Mouse (Mus musculus) testis, adult 2 months (tissue): ENCODE measurements at regions not wholly inside any gene's neighbourhood (a gene's known extent, or its start where the extent isn't known, plus 50 kb on each side); places are given as distances from the start of the nearest gene placed in this dataset.

ENCODE experiments used
- CTCF ChIP-seq: fragments of 200-500 bp; IDR thresholded peaks from 2 replicates; pipeline ENCODE4 v1.5.1; 2012; ENCODE audit warnings: low read depth, mild to moderate bottlenecking, inconsistent platforms, low read length, moderate library complexity; ENCODE audit not compliant: control insufficient read depth, insufficient read depth, insufficient replicate concordance
- POLR2A ChIP-seq: fragments of 200-500 bp; IDR thresholded peaks from 2 replicates; pipeline ENCODE4 v1.6.1; 2012; ENCODE audit warnings: low read depth, mild to moderate bottlenecking, inconsistent platforms, low read length, moderate library complexity; ENCODE audit not compliant: control insufficient read depth

DNA sequence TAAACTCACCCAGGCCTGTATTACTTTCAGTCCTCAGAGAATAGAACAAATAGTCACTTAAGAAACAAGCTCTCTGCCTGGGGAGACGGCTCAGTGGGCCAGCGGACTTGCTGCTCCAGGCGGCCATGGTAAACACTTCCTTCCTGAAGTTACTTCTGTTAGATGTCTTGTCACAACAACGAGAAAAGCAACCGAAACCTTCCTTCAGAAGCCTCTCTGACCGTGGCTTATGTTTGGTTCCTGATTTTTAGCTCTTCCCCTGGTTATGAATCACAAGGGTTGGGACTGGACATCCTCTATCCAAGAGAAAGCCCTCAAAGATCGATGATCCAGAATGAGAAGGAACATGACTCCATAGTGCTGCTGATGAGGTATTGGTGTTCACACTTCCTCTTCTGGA, 73.5 kb downstream of the Dyrk2 start:
- TF ChIP-seq CTCF (no peak), POLR2A (no peak)
